Mouse (Mus musculus) midbrain, embryonic 14.5 days (tissue): ENCODE data around the gene Rps23. TPM values are rescaled to one million over a fixed set of nuclear protein-coding genes. Genes with fewer than 3 reads are reported as not detected.
A peak's percentile ranks its signal among the peaks of the same experiment; 100 is the strongest.

Experiments
- ATAC-seq: fragments of 200-750 bp; cut with Nextera tagmentation; 2 replicates; pipeline ENCODE4 v1.8.0; 2017; ENCODE audit warnings: moderate number of reproducible peaks, moderate library complexity; ENCODE audit not compliant: low FRiP score, low TSS enrichment
- DNase-seq: peaks from one replicate; pipeline ENCODE4 v3.0.0-alpha.2; 2015
- H3K27ac ChIP-seq: fragments of 300-500 bp; sonication (generic); replicated peaks from 2 replicates; pipeline ENCODE4 v1.5.1; 2014; ENCODE audit warnings: mild to moderate bottlenecking, low read depth, low read length, moderate library complexity
- H3K27me3 ChIP-seq: fragments of 300-500 bp; sonication (generic); 2 replicates; pipeline ENCODE4 v1.6.1; 2014; ENCODE audit warnings: low read length, control low read depth, mixed read lengths; ENCODE audit not compliant: control insufficient read depth, insufficient read depth
- H3K36me3 ChIP-seq: fragments of 300-500 bp; sonication (generic); 2 replicates; pipeline ENCODE4 v1.6.1; 2014; ENCODE audit warnings: low read length, control low read depth; ENCODE audit not compliant: control insufficient read depth, insufficient read depth
- H3K4me1 ChIP-seq: fragments of 300-500 bp; sonication (generic); 2 replicates; pipeline ENCODE4 v1.6.1; 2014; ENCODE audit warnings: mild to moderate bottlenecking, antibody characterized with exemption, low read length, control low read depth; ENCODE audit not compliant: control insufficient read depth, insufficient read depth
- H3K4me2 ChIP-seq: fragments of 300-500 bp; sonication (generic); 2 replicates; pipeline ENCODE4 v1.6.1; 2014; ENCODE audit warnings: mild to moderate bottlenecking, low read length, moderate library complexity
- H3K4me3 ChIP-seq: fragments of 300-500 bp; sonication (generic); replicated peaks from 2 replicates; pipeline ENCODE4 v1.5.1; 2014; ENCODE audit warnings: low read depth, low read length
- H3K9ac ChIP-seq: fragments of 300-500 bp; sonication (generic); replicated peaks from 2 replicates; pipeline ENCODE4 v1.6.1; 2014; ENCODE audit warnings: mild to moderate bottlenecking, low read length, moderate library complexity
- H3K9me3 ChIP-seq: fragments of 300-500 bp; sonication (generic); 2 replicates; pipeline ENCODE4 v1.6.1; 2016; ENCODE audit warnings: low read length, control low read depth, mixed read lengths; ENCODE audit not compliant: control insufficient read depth
- WGBS: fragments of 180-500 bp; shearing (Covaris S2); extraction: QIAGEN DNeasy Blood & Tissue Kit; methylation state at CpG from one replicate; pipeline ENCODE4 v1.1.7; 2014; 5-methylcytosine and 5-hydroxymethylcytosine counted together
- polyA plus RNA-seq: library from polyadenylated mRNA; unstranded; fragments of >200 nt; fragmentation: Nextera tagmentation; extraction: Ambion mirVana; gene quantifications from 2 replicates; pipeline ENCODE4 v1.2.1, GENCODE M21; 2014

Rps23 gene
- polyA plus RNA-seq, 1 experiment from 2014 or later = 160 TPM

DNA sequence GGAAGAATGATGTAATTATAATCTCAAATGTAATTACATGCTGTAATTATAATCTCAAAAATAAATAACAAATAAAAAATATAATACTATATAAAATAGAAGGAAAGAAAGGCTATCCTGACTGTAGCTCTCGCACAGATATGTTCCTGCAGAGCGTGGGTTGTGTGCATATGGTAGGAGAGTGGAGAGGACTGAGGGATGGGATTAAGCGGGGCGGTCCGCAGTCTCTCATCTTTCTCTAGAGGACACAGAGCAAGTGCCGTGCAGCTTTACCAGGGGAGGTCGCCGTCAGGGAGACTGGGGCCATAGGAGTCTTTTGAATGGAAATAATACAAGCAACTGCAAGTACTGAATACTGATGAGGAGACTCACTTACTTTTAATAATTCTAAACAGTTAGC lies 37.8 kb downstream of the Rps23 start:
- Histone ChIP-seq H3K36me3 (no peaks in the 10 kb centered on the region), H3K27ac (no peak overlapping the region), H3K4me3 (no peak overlapping the region), H3K4me1 (peaks cover 5% of the 10 kb centered on the region; the same call in 1 of the 2 replicates), H3K9me3 (peaks cover 4% of the 10 kb centered on the region; the same call in 1 of the 2 replicates), H3K27me3 (no peaks in the 10 kb centered on the region), H3K9ac (no peak overlapping the region), H3K4me2 (no peak overlapping the region)
- DNase-seq = no peak
- ATAC-seq = 0 out of 2 replicates have a peak, but pooled peaks have one; percentile 51
- WGBS = 25% methylated on average over 8 of the region's 8 CpGs

DNA sequence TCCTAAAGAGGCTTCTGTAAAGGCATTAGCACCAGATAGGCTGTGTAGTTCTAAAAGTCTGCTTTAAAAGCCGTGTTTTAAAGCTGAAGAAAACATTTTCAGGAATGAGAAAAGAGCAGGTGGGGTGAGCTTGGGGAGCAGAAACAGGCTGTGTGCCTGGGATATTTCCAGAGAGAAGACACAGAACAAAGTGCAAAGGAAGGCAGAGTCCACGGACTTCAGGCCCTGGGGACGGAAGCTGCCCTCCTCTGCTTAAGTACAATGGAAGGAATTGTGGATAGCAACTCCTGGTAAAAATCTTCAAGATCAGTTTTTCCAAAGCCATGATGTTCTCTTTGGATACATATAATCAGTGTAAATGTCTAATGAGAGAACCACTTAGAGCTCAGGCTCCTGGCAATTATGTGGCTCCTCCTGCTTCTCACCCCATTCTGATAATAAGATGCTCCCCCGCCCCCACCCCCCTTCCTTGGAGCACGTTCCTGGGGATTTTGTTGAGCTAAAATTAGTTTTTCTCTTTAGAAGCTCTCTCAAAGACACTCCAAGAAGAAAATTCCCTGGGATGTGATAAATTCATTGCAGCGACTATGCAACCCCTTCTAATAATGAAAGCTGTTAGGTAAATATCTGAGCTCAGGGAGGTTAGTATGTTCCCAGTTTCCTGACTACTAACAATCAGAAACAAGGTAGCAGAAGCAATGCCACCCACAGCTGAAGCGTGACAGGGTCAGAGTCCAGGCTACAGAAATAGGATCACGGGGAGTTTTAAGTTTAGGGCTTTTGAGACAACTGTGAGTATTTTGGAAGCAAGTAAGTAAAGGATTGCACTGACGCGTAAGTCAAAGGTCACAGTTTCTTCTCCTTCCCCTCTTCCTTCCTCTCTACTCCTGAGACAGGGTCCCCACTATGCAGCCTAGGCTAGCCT lies 40.3 kb downstream of the Rps23 start:
- Histone ChIP-seq H3K27me3 (no peaks in the 10 kb centered on the region), H3K9me3 (no peaks in the 10 kb centered on the region), H3K36me3 (no peaks in the 10 kb centered on the region), H3K4me2 (no peak overlapping the region), H3K9ac (no peak overlapping the region), H3K4me1 (peaks cover 5% of the 10 kb centered on the region; the same call in 1 of the 2 replicates), H3K27ac (no peak overlapping the region), H3K4me3 (no peak overlapping the region)
- DNase-seq (no peak), ATAC-seq (no peak)
- WGBS = 66% methylated on average over 10 of the region's 10 CpGs

DNA sequence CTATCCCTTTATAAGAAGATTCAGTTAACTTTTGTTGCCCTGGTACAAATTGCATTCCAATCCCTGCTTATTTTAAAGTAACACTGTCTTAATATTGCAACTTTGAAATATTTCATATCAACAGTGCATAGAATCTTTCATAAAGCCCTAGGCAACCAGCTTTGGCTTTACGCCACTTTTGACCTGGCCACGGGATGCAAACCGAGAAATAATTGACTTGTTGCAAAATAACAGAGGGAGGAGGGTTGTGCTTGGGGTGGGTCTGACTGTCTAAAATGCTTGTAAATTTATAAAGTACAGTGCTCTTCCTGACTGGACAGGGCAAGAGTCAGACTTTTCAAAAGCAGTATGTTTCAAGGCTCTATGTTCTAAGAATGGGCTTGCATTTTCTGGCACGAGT lies 41.8 kb downstream of the Rps23 start:
- H3K9me3 ChIP-seq = no peaks in the 10 kb centered on the region
- H3K9ac ChIP-seq = no peak overlapping the region
- H3K27me3 ChIP-seq = no peaks in the 10 kb centered on the region
- ATAC-seq (no peak), DNase-seq (no peak)
- H3K4me3 ChIP-seq = no peak overlapping the region
- WGBS = 82% methylated on average over 4 of the region's 4 CpGs
- no peaks in the 10 kb centered on the region for H3K4me1 ChIP-seq
- H3K36me3 ChIP-seq = no peaks in the 10 kb centered on the region
- H3K27ac ChIP-seq = no peak overlapping the region
- H3K4me2 ChIP-seq = no peak overlapping the region

DNA sequence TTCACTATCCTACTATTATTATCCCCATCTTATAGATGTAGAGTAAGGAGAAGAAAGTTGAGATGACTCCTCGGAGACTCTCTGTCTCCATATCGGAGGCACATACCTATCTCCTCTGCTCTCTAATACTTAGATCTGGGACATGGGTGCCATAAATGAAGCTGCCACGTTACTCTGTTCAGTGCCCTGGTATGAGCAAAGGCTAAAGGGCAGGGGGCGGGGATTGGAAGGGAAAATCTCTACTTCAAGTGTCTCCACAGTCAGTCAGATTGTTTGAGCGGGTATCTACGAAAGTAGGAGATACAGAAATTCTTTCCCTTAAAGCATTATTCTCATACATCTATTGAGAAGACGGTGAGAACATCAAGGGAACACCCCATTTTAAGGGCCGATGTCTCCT lies 43.2 kb downstream of the Rps23 start:
- no peak for DNase-seq
- 0 out of 2 replicates have a peak, but pooled peaks cover 3% of the 10 kb centered on the region for H3K4me1 ChIP-seq

GRCm38 (mm10) chr13:90967422-90967821 lies 44.7 kb downstream of the Rps23 start:
- Histone ChIP-seq H3K9me3 (no peaks in the 10 kb centered on the region), H3K9ac (no peak overlapping the region), H3K27ac (no peak overlapping the region), H3K27me3 (no peaks in the 10 kb centered on the region), H3K4me2 (no peak overlapping the region), H3K4me1 (0 out of 2 replicates have a peak, but pooled peaks cover 3% of the 10 kb centered on the region), H3K36me3 (no peaks in the 10 kb centered on the region), H3K4me3 (no peak overlapping the region)
- DNase-seq (peak; percentile 90), ATAC-seq (peak; percentile 88)
- 3% methylated on average over 4 of the region's 4 CpGs for WGBS

More for the DNA sequence above, 43.2 kb downstream of the Rps23 start:
- no peak overlapping the region for H3K9ac ChIP-seq
- no peak for ATAC-seq
- no peak overlapping the region for H3K4me2 ChIP-seq
- H3K9me3 ChIP-seq = no peaks in the 10 kb centered on the region
- 86% methylated on average over 8 of the region's 8 CpGs for WGBS
- no peak overlapping the region for H3K4me3 ChIP-seq
- no peak overlapping the region for H3K27ac ChIP-seq
- H3K36me3 ChIP-seq = no peaks in the 10 kb centered on the region
- H3K27me3 ChIP-seq = no peaks in the 10 kb centered on the region

- no peak overlapping the region for H3K27ac ChIP-seq
- no peaks in the 10 kb centered on the region for H3K9me3 ChIP-seq
- no peak overlapping the region for H3K9ac ChIP-seq
- no peak overlapping the region for H3K4me2 ChIP-seq
- no peak overlapping the region for H3K4me3 ChIP-seq
- WGBS = 80% methylated on average over 4 of the region's 4 CpGs
- H3K27me3 ChIP-seq = no peaks in the 10 kb centered on the region
- no peak for ATAC-seq
- peaks cover 7% of the 10 kb centered on the region for H3K4me1 ChIP-seq
- DNase-seq = no peak
- H3K36me3 ChIP-seq = no peaks in the 10 kb centered on the region
Observed at GRCm38 (mm10) chr13:90968940-90969339, 46.2 kb downstream of the Rps23 start.

GRCm38 (mm10) chr13:90970259-90971017 lies 47.7 kb downstream of the Rps23 start:
- DNase-seq (no peak), ATAC-seq (no peak)
- Histone ChIP-seq H3K9me3 (no peaks in the 10 kb centered on the region), H3K36me3 (no peaks in the 10 kb centered on the region), H3K4me1 (peaks cover 7% of the 10 kb centered on the region), H3K4me2 (no peak overlapping the region), H3K27ac (no peak overlapping the region), H3K9ac (no peak overlapping the region), H3K27me3 (no peaks in the 10 kb centered on the region), H3K4me3 (no peak overlapping the region)
- WGBS = 79% methylated on average over 10 of the region's 10 CpGs

- Histone ChIP-seq H3K36me3 (no peaks in the 10 kb centered on the region), H3K4me2 (no peak overlapping the region), H3K27ac (0 out of 2 replicates have a peak overlapping the region, but pooled peaks have one; percentile 20), H3K9ac (no peak overlapping the region), H3K9me3 (no peaks in the 10 kb centered on the region), H3K4me1 (peaks cover 7% of the 10 kb centered on the region), H3K4me3 (no peak overlapping the region), H3K27me3 (no peaks in the 10 kb centered on the region)
- no peak for DNase-seq
- ATAC-seq = no peak
- WGBS = 37% methylated on average over 7 of the region's 7 CpGs
Observed at GRCm38 (mm10) chr13:90973409-90973808, 50.7 kb downstream of the Rps23 start.
